Mouse (Mus musculus): ENCODE measurements around the gene Mroh2a. TPM values are rescaled to one million over a fixed set of nuclear protein-coding genes. Genes with fewer than 3 reads are reported as not detected.

Mroh2a gene
- polyA plus RNA-seq, 1 experiment: 0.14 TPM

- DNase-seq (ENCODE audit: low read depth): no peak
- TF ChIP-seq POLR2A (IDR thresholded peaks at IDR 0.05; ENCODE audit: borderline replicate concordance, extremely low read depth, insufficient read depth, insufficient read length, poor library complexity, severe bottlenecking): no peak
- TF ChIP-seq CTCF (IDR thresholded peaks at IDR 0.05; ENCODE audit: borderline replicate concordance, extremely low read depth, insufficient read depth, insufficient read length): no peak
Observed at GRCm38 (mm10) chr1:88282301-88282700, 55.5 kb downstream of the Mroh2a start.

DNA sequence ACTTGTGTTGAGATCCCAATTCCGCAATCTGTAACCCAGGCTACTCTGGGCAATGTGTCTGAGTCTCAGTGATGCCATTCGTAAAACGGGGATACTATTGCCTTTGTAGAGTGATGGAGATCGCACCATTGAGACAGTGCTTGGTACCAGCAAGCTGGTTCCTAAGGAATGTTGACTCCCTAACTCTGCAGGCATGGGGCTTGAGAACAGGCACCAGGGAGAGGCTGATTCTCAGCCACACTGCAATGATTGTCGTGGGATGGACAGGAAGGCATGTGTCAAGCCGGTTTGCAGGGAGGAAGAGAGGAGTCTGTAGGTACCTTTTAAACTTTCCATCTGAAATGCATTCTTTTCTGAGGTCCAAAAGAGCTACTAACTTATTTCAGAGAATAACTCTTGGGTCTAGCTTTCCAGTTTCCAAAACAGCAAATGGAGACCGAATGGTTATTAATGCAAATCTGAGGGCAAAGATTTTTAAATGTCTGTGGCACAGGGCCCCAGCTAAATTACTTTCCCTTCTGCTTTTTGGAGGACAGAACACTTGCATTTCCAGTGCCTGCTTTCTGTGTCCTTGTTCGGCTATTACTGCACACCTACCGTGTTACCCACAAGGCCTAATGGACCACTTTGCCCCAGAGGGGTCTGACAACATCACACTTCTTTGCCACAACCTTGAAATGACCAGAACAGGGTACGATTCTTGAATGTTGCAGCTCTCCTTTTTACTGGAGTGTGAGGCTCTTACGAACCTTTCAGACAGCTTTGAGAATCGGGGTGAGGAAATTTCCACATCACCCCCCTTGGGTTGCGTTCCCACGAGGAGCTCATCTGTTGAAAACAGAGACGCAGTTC, 56.8 kb downstream of the Mroh2a start:
- no peak for TF ChIP-seq POLR2A (IDR thresholded peaks at IDR 0.05; ENCODE audit: borderline replicate concordance, extremely low read depth, insufficient read depth, insufficient read length, poor library complexity, severe bottlenecking)
- no peak for TF ChIP-seq CTCF (IDR thresholded peaks at IDR 0.05; ENCODE audit: borderline replicate concordance, extremely low read depth, insufficient read depth, insufficient read length)
- DNase-seq (ENCODE audit: low read depth): no peak

DNA sequence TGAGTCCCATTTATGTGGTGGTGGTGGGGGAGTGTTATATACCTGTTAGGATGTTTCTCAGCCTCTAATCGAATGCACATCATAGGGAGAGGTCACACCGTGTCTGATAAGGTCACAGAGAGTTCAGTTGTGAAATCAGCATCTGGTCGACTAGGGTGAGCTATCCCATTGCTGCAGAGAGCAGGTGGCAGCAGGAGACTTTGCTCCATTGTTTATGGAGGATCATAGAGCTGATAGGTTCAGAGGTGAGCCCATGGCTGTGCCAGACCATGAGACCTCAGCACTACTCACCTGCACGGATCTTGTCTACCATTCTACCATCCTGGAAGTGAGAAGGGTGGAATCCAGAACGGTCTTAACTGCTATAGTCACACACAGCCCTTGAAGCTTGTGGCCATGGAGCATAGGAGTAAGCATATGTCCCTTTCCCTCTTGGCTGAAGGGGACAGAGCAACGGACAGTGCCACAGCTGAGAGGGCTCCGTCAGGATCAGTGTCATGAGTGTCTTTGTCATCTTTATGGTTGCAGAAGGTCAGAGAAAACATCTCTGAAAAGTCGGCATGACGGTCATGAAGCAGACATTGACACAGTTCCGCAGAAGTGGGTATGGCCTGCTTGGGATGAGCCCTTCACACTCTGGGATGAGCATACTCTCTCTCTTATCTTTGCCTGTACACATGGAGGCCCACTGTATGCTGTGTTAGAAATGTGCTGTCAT, 57.6 kb downstream of the Mroh2a start:
- TF ChIP-seq CTCF (IDR thresholded peaks at IDR 0.05; ENCODE audit: borderline replicate concordance, extremely low read depth, insufficient read depth, insufficient read length) (no peak), POLR2A (IDR thresholded peaks at IDR 0.05; ENCODE audit: borderline replicate concordance, extremely low read depth, insufficient read depth, insufficient read length, poor library complexity, severe bottlenecking) (no peak)
- DNase-seq (ENCODE audit: low read depth): no peak

DNA sequence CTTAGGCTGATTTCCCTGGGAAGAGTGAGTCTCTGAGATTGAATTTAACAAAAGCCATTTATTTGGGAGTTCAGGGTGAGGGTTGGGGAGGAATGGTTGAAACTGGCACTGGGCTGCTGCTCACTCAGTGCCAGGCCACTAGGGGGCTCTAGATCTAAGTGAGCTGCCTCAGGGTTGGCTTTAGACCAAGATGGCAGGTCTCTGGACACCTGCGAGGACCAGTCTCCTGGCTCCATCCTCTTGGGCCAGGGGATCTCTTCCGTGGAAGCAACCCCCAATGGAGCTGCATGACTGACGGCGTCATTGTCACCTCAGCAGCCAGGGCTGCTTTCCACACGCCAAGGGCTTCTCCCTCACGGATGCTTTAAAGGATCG, 58.1 kb downstream of the Mroh2a start:
- no peak for DNase-seq (ENCODE audit: low read depth)
- peak; percentile 56; the same call in 1 of the 2 replicates for TF ChIP-seq CTCF (IDR thresholded peaks at IDR 0.05; ENCODE audit: borderline replicate concordance, extremely low read depth, insufficient read depth, insufficient read length)
- no peak for TF ChIP-seq POLR2A (IDR thresholded peaks at IDR 0.05; ENCODE audit: borderline replicate concordance, extremely low read depth, insufficient read depth, insufficient read length, poor library complexity, severe bottlenecking)

DNA sequence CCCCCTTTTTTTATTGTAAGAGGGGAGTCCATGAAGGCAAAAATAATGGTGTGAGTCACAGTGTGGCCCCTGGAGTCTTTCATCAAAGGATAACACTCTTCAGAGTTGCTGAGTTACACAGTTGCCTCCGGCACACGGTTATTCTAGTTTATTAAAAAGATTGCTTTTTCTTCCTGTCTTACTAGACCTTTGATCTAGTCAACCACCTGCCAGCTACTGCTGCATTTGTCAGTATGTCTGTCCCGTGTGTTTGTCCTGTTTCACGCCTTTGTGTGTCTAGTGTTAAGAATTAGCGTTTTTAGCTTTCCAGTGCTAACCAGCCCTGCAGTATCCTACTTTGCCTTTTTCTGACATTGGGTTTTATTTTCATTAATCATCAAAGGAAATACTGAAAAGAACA, 58.9 kb downstream of the Mroh2a start:
- DNase-seq (ENCODE audit: low read depth): no peak
- no peak for TF ChIP-seq CTCF (IDR thresholded peaks at IDR 0.05; ENCODE audit: borderline replicate concordance, extremely low read depth, insufficient read depth, insufficient read length)
- no peak for TF ChIP-seq POLR2A (IDR thresholded peaks at IDR 0.05; ENCODE audit: borderline replicate concordance, extremely low read depth, insufficient read depth, insufficient read length, poor library complexity, severe bottlenecking)

DNA sequence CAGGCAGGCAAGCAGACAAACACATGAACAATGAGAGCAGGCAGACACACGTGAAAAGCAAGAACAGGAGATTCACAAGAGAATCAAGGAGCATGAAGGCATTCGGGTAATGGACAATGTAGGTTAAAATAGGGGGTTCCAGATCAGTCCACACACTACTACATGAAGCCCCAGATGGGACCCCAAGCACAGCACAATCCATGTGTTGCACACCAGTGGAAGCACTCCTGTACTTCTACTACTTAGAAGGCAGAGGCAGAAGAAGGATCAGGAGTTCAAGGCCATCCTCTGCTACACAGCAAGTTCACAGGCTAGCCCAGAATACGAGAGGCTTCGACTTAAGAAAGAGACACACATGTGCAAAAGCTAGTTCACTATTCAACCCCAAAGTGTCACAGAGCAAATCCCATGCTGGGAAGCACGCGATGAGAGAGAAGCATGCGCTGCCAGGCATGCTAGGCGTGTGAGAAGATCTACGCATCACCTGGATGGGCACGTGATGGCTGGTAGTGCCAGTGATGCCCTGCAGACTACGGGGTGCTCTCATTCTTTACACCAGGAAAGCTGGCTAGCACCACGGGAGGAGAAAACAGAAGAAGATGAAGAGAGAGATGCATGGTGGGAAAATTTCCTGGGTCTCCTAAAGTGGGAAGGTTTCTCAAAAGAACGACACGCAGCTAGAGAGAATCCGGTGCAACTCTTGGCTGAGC, 59.5 kb downstream of the Mroh2a start:
- DNase-seq (ENCODE audit: low read depth): no peak
- TF ChIP-seq CTCF (IDR thresholded peaks at IDR 0.05; ENCODE audit: borderline replicate concordance, extremely low read depth, insufficient read depth, insufficient read length) (no peak), POLR2A (IDR thresholded peaks at IDR 0.05; ENCODE audit: borderline replicate concordance, extremely low read depth, insufficient read depth, insufficient read length, poor library complexity, severe bottlenecking) (no peak)

DNA sequence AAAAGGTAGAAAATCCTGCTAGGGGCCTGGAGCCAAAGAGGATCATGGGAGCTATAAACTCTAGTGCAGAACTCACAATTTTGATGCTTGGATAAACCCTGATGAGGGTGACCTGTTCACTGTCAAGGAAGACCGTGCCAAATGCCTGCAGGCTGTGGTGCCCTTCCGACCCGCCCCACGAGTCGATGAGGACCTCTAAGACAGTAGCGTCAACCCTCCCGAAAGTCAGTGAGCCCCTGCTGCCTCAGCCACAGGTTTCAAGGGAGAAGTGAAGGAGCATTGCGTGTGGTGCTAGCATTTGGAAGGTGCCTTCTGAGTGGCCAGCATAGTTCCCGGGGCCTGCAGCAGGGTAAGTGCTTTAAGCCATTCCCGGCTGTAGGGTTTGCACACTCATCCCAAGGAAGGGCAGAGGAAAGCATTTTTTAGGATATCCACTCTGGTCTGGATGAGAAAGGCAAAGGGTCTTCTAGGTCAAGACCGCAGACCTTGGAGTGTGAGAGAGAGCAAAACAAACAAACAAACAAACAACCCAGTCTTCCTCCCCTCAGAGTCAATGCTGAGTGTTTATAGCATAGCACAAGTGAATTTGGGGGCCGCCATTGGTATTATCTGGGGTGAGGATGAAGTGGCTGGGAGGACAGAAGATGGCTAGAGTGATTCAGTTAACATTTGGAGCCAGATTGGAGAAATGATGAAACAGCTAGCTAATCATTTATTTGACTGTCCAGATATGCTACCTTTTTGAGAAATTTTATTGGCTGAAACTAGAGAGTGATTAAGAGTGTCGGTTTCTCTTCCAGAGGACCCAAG, 60.3 kb downstream of the Mroh2a start:
- no peak for DNase-seq (ENCODE audit: low read depth)

GRCm38 (mm10) chr1:88287697-88287980, 60.9 kb downstream of the Mroh2a start:
- TF ChIP-seq CTCF (IDR thresholded peaks at IDR 0.05; ENCODE audit: borderline replicate concordance, extremely low read depth, insufficient read depth, insufficient read length): peak; percentile 79; the same call in 1 of the 2 replicates
- no peak for TF ChIP-seq POLR2A (IDR thresholded peaks at IDR 0.05; ENCODE audit: borderline replicate concordance, extremely low read depth, insufficient read depth, insufficient read length, poor library complexity, severe bottlenecking)
- peak; percentile 56 for DNase-seq (ENCODE audit: low read depth)

More for the DNA sequence above, 60.3 kb downstream of the Mroh2a start:
- no peak for TF ChIP-seq CTCF (IDR thresholded peaks at IDR 0.05; ENCODE audit: borderline replicate concordance, extremely low read depth, insufficient read depth, insufficient read length)
- no peak for TF ChIP-seq POLR2A (IDR thresholded peaks at IDR 0.05; ENCODE audit: borderline replicate concordance, extremely low read depth, insufficient read depth, insufficient read length, poor library complexity, severe bottlenecking)

GRCm38 (mm10) chr1:88288056-88288788, 61.4 kb downstream of the Mroh2a start:
- TF ChIP-seq POLR2A (IDR thresholded peaks at IDR 0.05; ENCODE audit: borderline replicate concordance, extremely low read depth, insufficient read depth, insufficient read length, poor library complexity, severe bottlenecking) (no peak), CTCF (IDR thresholded peaks at IDR 0.05; ENCODE audit: borderline replicate concordance, extremely low read depth, insufficient read depth, insufficient read length) (no peak)
- no peak for DNase-seq (ENCODE audit: low read depth)

DNA sequence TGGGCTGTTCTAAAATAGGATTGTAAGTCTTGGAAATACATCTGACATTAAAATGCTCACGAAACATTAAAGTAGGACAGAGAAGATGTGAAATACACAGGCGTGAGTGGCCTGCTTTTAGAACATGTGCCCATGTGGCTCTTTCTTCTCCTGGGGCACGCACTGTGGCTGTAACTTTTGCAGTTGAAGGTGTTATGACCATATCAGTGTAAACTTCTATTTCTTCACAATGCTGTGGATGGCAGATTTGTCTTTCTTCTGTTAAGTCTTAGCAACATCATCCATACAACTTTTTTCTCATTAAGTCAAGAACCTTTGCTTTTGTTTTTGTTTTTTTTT, 62.0 kb downstream of the Mroh2a start:
- no peak for DNase-seq (ENCODE audit: low read depth)
- TF ChIP-seq POLR2A (IDR thresholded peaks at IDR 0.05; ENCODE audit: borderline replicate concordance, extremely low read depth, insufficient read depth, insufficient read length, poor library complexity, severe bottlenecking) (no peak), CTCF (IDR thresholded peaks at IDR 0.05; ENCODE audit: borderline replicate concordance, extremely low read depth, insufficient read depth, insufficient read length) (no peak)

Measured in brain, embryonic 14.5 days (tissue).